Mouse (Mus musculus) embryonic facial prominence, embryonic 13.5 days (tissue): ENCODE results near the gene Pld3. TPM values are rescaled to one million over a fixed set of nuclear protein-coding genes. Genes with fewer than 3 reads are reported as not detected.

ENCODE experiments used
- polyA plus RNA-seq: library from polyadenylated mRNA; unstranded; fragments of >200 nt; fragmentation: Nextera tagmentation; extraction: Ambion mirVana; gene quantifications from 2 replicates; pipeline ENCODE4 v1.2.1, GENCODE M21; 2015

Gene Pld3
- polyA plus RNA-seq, 1 experiment from 2014 or later: 76.5 TPM

Other genes with a start within 250 kb of the Pld3 start
- gene Ltbp4, start 215.5 kb downstream of the Pld3 start, polyA plus RNA-seq: 32.0 and 40.3 TPM in 2 replicates
- 61.5 and 70.6 TPM in 2 replicates for gene Shkbp1, start 197.2 kb downstream of the Pld3 start, polyA plus RNA-seq
- gene Gm20479, start 195.8 kb downstream of the Pld3 start, polyA plus RNA-seq: not detected in 2 replicates
- gene Sptbn4, start 105.5 kb downstream of the Pld3 start, polyA plus RNA-seq: 0.56 and 0.73 TPM in 2 replicates
- 46.1 and 52.9 TPM in 2 replicates for gene Blvrb, start 105.2 kb downstream of the Pld3 start, polyA plus RNA-seq
- 33.6 and 38.2 TPM in 2 replicates for gene Sertad3, start 79.5 kb downstream of the Pld3 start, polyA plus RNA-seq
- gene Sertad1, start 66.3 kb downstream of the Pld3 start, polyA plus RNA-seq: 34.7 and 40.1 TPM in 2 replicates
- 5.8 and 6.3 TPM in 2 replicates for gene Prx, start 53.9 kb downstream of the Pld3 start, polyA plus RNA-seq
- 0.92 and 1.1 TPM in 2 replicates for gene Hipk4, start 30.0 kb downstream of the Pld3 start, polyA plus RNA-seq
- gene 2310022A10Rik, start within 50 bp of the Pld3 start, polyA plus RNA-seq: 31.3 and 32.8 TPM in 2 replicates
- gene Akt2, start 38.3 kb upstream of the Pld3 start, polyA plus RNA-seq: 103 and 106 TPM in 2 replicates
- 1.1 TPM in 2 replicates for gene Ttc9b, start 100.7 kb upstream of the Pld3 start, polyA plus RNA-seq
- 9.3 and 13.0 TPM in 2 replicates for gene Map3k10, start 121.4 kb upstream of the Pld3 start, polyA plus RNA-seq
- gene Zfp607b, start 136.1 kb upstream of the Pld3 start, polyA plus RNA-seq: 5.3 TPM in 2 replicates
- 47.9 and 49.9 TPM in 2 replicates for gene Zfp60, start 178.2 kb upstream of the Pld3 start, polyA plus RNA-seq